ENCODE assay signal across 8 mouse cellular contexts in genomic region chr6:49319595-49320315, GRCm38 (mm10). TPM values are rescaled to one million over a fixed set of nuclear protein-coding genes. Genes with fewer than 3 reads are reported as not detected.
DNase-seq lines count a peak whose midpoint lies in the region; ATAC-seq lines count a peak whose summit lies in the region.

No protein-coding gene starts in this region.

- H3K4me1 ChIP-seq in lung, embryonic 15.5 days: peaks cover 13% of the 10 kb centered on the region
- peaks cover 6% of the 10 kb centered on the region; the same call in 1 of the 2 replicates for H3K4me1 ChIP-seq in hindbrain, embryonic 12.5 days

- no peaks in the 10 kb centered on the region for H3K9me3 ChIP-seq in lung, embryonic 15.5 days
- H3K9me3 ChIP-seq in hindbrain, embryonic 12.5 days (replicated peaks): no peaks in the 10 kb centered on the region

- H3K79me2 ChIP-seq in macrophage (ENCODE audit: inconsistent target): no peaks in the 10 kb centered on the region; the same call in 1 of the 2 replicates

- H3K36me3 ChIP-seq in lung, embryonic 15.5 days: no peaks in the 10 kb centered on the region
- no peaks in the 10 kb centered on the region for H3K36me3 ChIP-seq in hindbrain, embryonic 12.5 days
- no peaks in the 10 kb centered on the region for H3K36me3 ChIP-seq in macrophage (ENCODE audit: inconsistent target)

- 0 out of 2 replicates have a peak, but pooled peaks have one; percentile 2 for ATAC-seq in lung, embryonic 15.5 days (ENCODE audit: borderline replicate concordance, extremely low read depth, low FRiP score, low TSS enrichment)
- ATAC-seq in hindbrain, embryonic 12.5 days (ENCODE audit: low FRiP score): no peak

- H3K27ac ChIP-seq in lung, embryonic 15.5 days: peak overlapping the region; percentile 79
- peak overlapping the region; percentile 87 for H3K27ac ChIP-seq in hindbrain, embryonic 12.5 days
- peak overlapping the region; percentile 39; the same call in 1 of the 2 replicates for H3K27ac ChIP-seq in macrophage

- H3K4me2 ChIP-seq in lung, embryonic 15.5 days: peak overlapping the region; percentile 75
- H3K4me2 ChIP-seq in hindbrain, embryonic 12.5 days (replicated peaks): peak overlapping the region; percentile 53

- no peaks in the 10 kb centered on the region for H3K27me3 ChIP-seq in lung, embryonic 15.5 days
- H3K27me3 ChIP-seq in hindbrain, embryonic 12.5 days: no peaks in the 10 kb centered on the region

- H3K9ac ChIP-seq in lung, embryonic 15.5 days: peak overlapping the region; percentile 75
- H3K9ac ChIP-seq in hindbrain, embryonic 12.5 days: peak overlapping the region; percentile 72

- peak overlapping the region; percentile 68 for H3K4me3 ChIP-seq in lung, embryonic 15.5 days
- H3K4me3 ChIP-seq in hindbrain, embryonic 12.5 days: peak overlapping the region; percentile 66
- peak overlapping the region; percentile 65 for H3K4me3 ChIP-seq in macrophage (ENCODE audit: inconsistent target)

- 8% methylated on average over 13 of the region's 13 CpGs for WGBS in lung, embryonic 15.5 days
- 17% methylated on average over 13 of the region's 13 CpGs for WGBS in hindbrain, embryonic 12.5 days
- 26% methylated on average over 13 of the region's 13 CpGs for WGBS in macrophage (ENCODE audit: missing documents)

- DNase-seq in cerebellum, adult 9-10 months: peak; percentile 38
- no peak for DNase-seq in cerebellum, postnatal 36 days
- no peak for DNase-seq in lung, postnatal 4 days
- no peak for DNase-seq in adrenal gland, postnatal 36 days
- no peak for DNase-seq in urinary bladder, postnatal 4 days (ENCODE audit: low spot score in 2 of 2)

RNA-seq across cellular contexts. Expression of gene Ccdc126, which starts 0.7 kb away (rescaled TPM):
- polyA plus RNA-seq in lung, embryonic 15.5 days (2015; fragmentation: Nextera tagmentation; extraction: Ambion mirVana): 12.2 and 13.4 TPM in 2 replicates
- 7.0 and 8.6 TPM in 2 replicates for polyA plus RNA-seq in hindbrain, embryonic 12.5 days (2016; fragmentation: Nextera tagmentation; extraction: Ambion mirVana)
- 1 to 10 TPM in 16 of 26 experiments, under 1 TPM in 9, not detected in 1; 0.50 to 3.6 (median 1.1) TPM for total RNA-seq in macrophage (2018; cell fraction: chromatin; rRNA removed)
- 1 to 10 TPM; 1.9 to 7.7 (median 5.9) TPM for total RNA-seq in macrophage (2018; cell fraction: cytosol; rRNA removed)
- 10 to 100 TPM in 1 of 26 experiments, 1 to 10 TPM in 24, under 1 TPM in 1; 0.72 to 12.0 (median 4.1) TPM for total RNA-seq in macrophage (2018; cell fraction: nucleus; rRNA removed)
- polyA plus RNA-seq in macrophage (2018): 6.8 to 8.5 TPM (median 7.7 TPM) in 3 replicates
- 10 to 100 TPM; 16.1 to 17.4 TPM for total RNA-seq in adrenal gland, postnatal 36 days (2021)

RNA-seq across cellular contexts. Expression of gene Fam221a, which starts 47.8 kb away (rescaled TPM):
- 11.1 and 11.6 TPM in 2 replicates for polyA plus RNA-seq in lung, embryonic 15.5 days (2015; fragmentation: Nextera tagmentation; extraction: Ambion mirVana)
- polyA plus RNA-seq in hindbrain, embryonic 12.5 days (2016; fragmentation: Nextera tagmentation; extraction: Ambion mirVana): 5.1 and 6.1 TPM in 2 replicates
- total RNA-seq in macrophage (2018; cell fraction: chromatin; rRNA removed): 1 to 10 TPM in 25 of 26 experiments, under 1 TPM in 1; 0.77 to 8.3 (median 3.1) TPM
- total RNA-seq in macrophage (2018; cell fraction: cytosol; rRNA removed): 1 to 10 TPM in 1 of 26 experiments, under 1 TPM in 25; 0.26 to 1.5 (median 0.56) TPM
- total RNA-seq in macrophage (2018; cell fraction: nucleus; rRNA removed): 1 to 10 TPM in 19 of 26 experiments, under 1 TPM in 7; 0.36 to 6.7 (median 1.6) TPM
- 0.20 to 1.1 TPM (median 0.87 TPM) in 3 replicates for polyA plus RNA-seq in macrophage (2018)
- total RNA-seq in adrenal gland, postnatal 36 days (2021): 1 to 10 TPM; 1.9 to 2.5 TPM

RNA-seq across cellular contexts. Expression of gene Tra2a, which starts 55.9 kb away (rescaled TPM):
- polyA plus RNA-seq in lung, embryonic 15.5 days (2015; fragmentation: Nextera tagmentation; extraction: Ambion mirVana): 113 TPM in 2 replicates
- polyA plus RNA-seq in hindbrain, embryonic 12.5 days (2016; fragmentation: Nextera tagmentation; extraction: Ambion mirVana): 142 and 148 TPM in 2 replicates
- total RNA-seq in macrophage (2018; cell fraction: chromatin; rRNA removed): 100 to 1,000 TPM; 226 to 536 (median 306) TPM
- 10 to 100 TPM; 27.4 to 80.5 (median 43.0) TPM for total RNA-seq in macrophage (2018; cell fraction: cytosol; rRNA removed)
- total RNA-seq in macrophage (2018; cell fraction: nucleus; rRNA removed): 100 to 1,000 TPM; 175 to 729 (median 290) TPM
- polyA plus RNA-seq in macrophage (2018): 54.9 to 74.0 TPM (median 70.4 TPM) in 3 replicates
- 100 to 1,000 TPM in 1 of 2 experiments, 10 to 100 TPM in 1; 53.4 to 103 TPM for total RNA-seq in adrenal gland, postnatal 36 days (2021)
